In genomic region chr13:53648353-53648752, GRCm38 (mm10) we compare ENCODE assay signal across 34 mouse cellular contexts.
"Had no signal": no experiment of that assay in that cellular context is flagged by ENCODE, and none has a peak within 500 bp of the region (broad histone marks: within the 10 kb centered on the region; RNA-seq: fewer than 3 reads in every experiment).

No protein-coding gene starts in this region.

- DNase-seq: heart, postnatal 10 days; heart, postnatal 14 days; heart, postnatal 36 days; heart, postnatal 4 days; kidney, adult 11 months; kidney, adult 18-20 months; kidney, adult 2 months; kidney, adult 8-10 months; kidney, adult 9 months; kidney, postnatal 10 days; kidney, postnatal 14 days; kidney, postnatal 25 days; kidney, postnatal 36 days; kidney, postnatal 4 days; layer of hippocampus, adult 9-11 months; layer of hippocampus, postnatal 36 days had no signal

- H3K27me3 ChIP-seq: heart, embryonic 12.5 days; heart, embryonic 13.5 days; heart, embryonic 15.5 days; hindbrain, embryonic 12.5 days; hindbrain, embryonic 13.5 days; hindbrain, embryonic 15.5 days; intestine, embryonic 15.5 days; kidney, embryonic 15.5 days had no signal

- H3K4me3 ChIP-seq: heart, embryonic 10.5 days; heart, embryonic 12.5 days; heart, embryonic 13.5 days; heart, embryonic 15.5 days; hindbrain, embryonic 10.5 days; hindbrain, embryonic 12.5 days; hindbrain, embryonic 13.5 days; hindbrain, embryonic 15.5 days; intestine, embryonic 15.5 days; kidney, embryonic 15.5 days; layer of hippocampus, adult 2 months had no signal

- H3K4me1 ChIP-seq: heart, embryonic 12.5 days; heart, embryonic 13.5 days; heart, embryonic 15.5 days; hindbrain, embryonic 10.5 days; hindbrain, embryonic 12.5 days; hindbrain, embryonic 15.5 days; intestine, embryonic 15.5 days; kidney, embryonic 15.5 days had no signal

- H3K9me3 ChIP-seq: heart, embryonic 12.5 days; heart, embryonic 15.5 days; hindbrain, embryonic 10.5 days; hindbrain, embryonic 12.5 days; hindbrain, embryonic 13.5 days; hindbrain, embryonic 15.5 days; intestine, embryonic 15.5 days; kidney, embryonic 15.5 days had no signal

- ATAC-seq: hindbrain, embryonic 16.5 days; hindbrain, postnatal 0 days; inflammation-experienced regulatory T-cells, adult 6 months; intestine, embryonic 15.5 days; intestine, embryonic 16.5 days; intestine, postnatal 0 days had no signal

- H3K27ac ChIP-seq: heart, embryonic 10.5 days; heart, embryonic 13.5 days; heart, embryonic 15.5 days; hindbrain, embryonic 10.5 days; hindbrain, embryonic 12.5 days; hindbrain, embryonic 13.5 days; hindbrain, embryonic 14.5 days; hindbrain, embryonic 15.5 days; hindbrain, postnatal 0 days; intestine, embryonic 15.5 days; kidney, embryonic 15.5 days; kidney, postnatal 0 days; layer of hippocampus, adult 2 months had no signal

- H3K36me3 ChIP-seq: heart, embryonic 10.5 days; heart, embryonic 12.5 days; heart, embryonic 13.5 days; heart, embryonic 15.5 days; hindbrain, embryonic 10.5 days; hindbrain, embryonic 12.5 days; hindbrain, embryonic 13.5 days; hindbrain, embryonic 15.5 days; intestine, embryonic 15.5 days; kidney, embryonic 15.5 days had no signal
